Mouse (Mus musculus) thymus, adult 2 months (tissue): ENCODE results near the gene Vps53.

Experiments used
- CTCF ChIP-seq: fragments of 200-500 bp; IDR thresholded peaks from 2 replicates; pipeline ENCODE4 v1.5.1; 2012; ENCODE audit warnings: mild to moderate bottlenecking, control low read depth, low read length, moderate library complexity, borderline replicate concordance; ENCODE audit not compliant: control insufficient read depth, poor library complexity, insufficient read depth; ENCODE audit errors: extremely low read depth
- POLR2A ChIP-seq: fragments of 200-500 bp; IDR thresholded peaks from 2 replicates; pipeline ENCODE4 v1.6.1; 2012; ENCODE audit warnings: mild to moderate bottlenecking, low read length, control low read depth, moderate library complexity; ENCODE audit not compliant: control insufficient read depth, poor library complexity, insufficient read depth; ENCODE audit errors: extremely low read depth

- no peak for TF ChIP-seq CTCF
- no peak for TF ChIP-seq POLR2A
Observed at GRCm38 (mm10) chr11:76009101-76009500, 170.3 kb downstream of the Vps53 start.
